Mouse (Mus musculus) MEL (cell line): ENCODE results near the gene Prr5l.

Source experiments
- CTCF ChIP-seq, 3 experiments: IDR thresholded peaks in 2 of 3; conservative IDR thresholded peaks in 1 of 3; 2 replicates each; pipeline ENCODE4 v1.5.1; 2011 to 2012; ENCODE audit warnings: low read length in 3 of 3, low read depth in 2 of 3, mild to moderate bottlenecking in 2 of 3, improper control_type of control experiment in 1 of 3, inconsistent platforms in 1 of 3, mixed read lengths in 1 of 3, moderate library complexity in 1 of 3; ENCODE audit not compliant: control insufficient read depth in 1 of 3, insufficient read depth in 1 of 3, poor library complexity in 1 of 3, severe bottlenecking in 1 of 3
- EP300 ChIP-seq, 2 experiments: IDR thresholded peaks; 2 replicates each; pipeline ENCODE4 v1.6.1; 2011; ENCODE audit warnings: improper control_type of control experiment in 2 of 2, low read length in 2 of 2, low read depth in 1 of 2, mild to moderate bottlenecking in 1 of 2
- MAFK ChIP-seq: IDR thresholded peaks from 2 replicates; pipeline ENCODE4 v1.6.1; 2011; ENCODE audit warnings: low read depth, mild to moderate bottlenecking, low read length, improper control_type of control experiment, borderline replicate concordance
- MAX ChIP-seq: IDR thresholded peaks from 2 replicates; pipeline ENCODE4 v1.6.1; 2011; ENCODE audit warnings: low read length, improper control_type of control experiment
- MXI1 ChIP-seq: IDR thresholded peaks from 2 replicates; pipeline ENCODE4 v1.6.1; 2011; ENCODE audit warnings: mild to moderate bottlenecking, low read depth, low read length, improper control_type of control experiment
- MYB ChIP-seq: IDR thresholded peaks from 2 replicates; pipeline ENCODE4 v1.6.1; 2011; ENCODE audit warnings: mild to moderate bottlenecking, low read depth, low read length, improper control_type of control experiment
- SIN3A ChIP-seq: IDR thresholded peaks from 2 replicates; pipeline ENCODE4 v1.6.1; 2012; ENCODE audit warnings: low read length, improper control_type of control experiment, inconsistent platforms

GRCm38 (mm10) chr2:101751236-101751922 lies 131.4 kb downstream of the Prr5l start:
- TF ChIP-seq MAX (no peak), EP300 (IDR thresholded peaks at IDR 0.05; ENCODE audit: low read depth in 1 of 2, low read length in 2 of 2) (no peak), MXI1 (no peak), SIN3A (no peak), CTCF (IDR thresholded peaks at IDR 0.05 in 2 of 3, conservative IDR thresholded peaks at IDR 0.05 in 1 of 3; ENCODE audit: control insufficient read depth in 1 of 3, insufficient read depth in 1 of 3, low read depth in 2 of 3, low read length in 3 of 3, poor library complexity in 1 of 3, severe bottlenecking in 1 of 3) (no peak), MAFK (no peak), MYB (no peak)
